Mouse (Mus musculus): ENCODE results near the gene Edem2. TPM values are rescaled to one million over a fixed set of nuclear protein-coding genes. Genes with fewer than 3 reads are reported as not detected.
A peak's percentile ranks its signal among the peaks of the same experiment; 100 is the strongest.

Edem2 gene
- total RNA-seq (2021) = 10 to 100 TPM; 36.9 to 46.2 TPM
- long read RNA-seq, experiment 1, transcript Edem2-201 (11 exons, 2,290 nt) = major isoform, 70 of 89 reads
- long read RNA-seq, experiment 1, partial matches to known transcripts = 10 of 89 reads
- long read RNA-seq, experiment 1, other reads (novel, unspliced or antisense) = 9 of 89 reads
- long read RNA-seq, experiment 2, transcript Edem2-201 (11 exons, 2,290 nt) = major isoform, 229 of 276 reads
- long read RNA-seq, experiment 2, partial matches to known transcripts = 27 of 276 reads
- long read RNA-seq, experiment 2, other reads (novel, unspliced or antisense) = 20 of 276 reads

DNA sequence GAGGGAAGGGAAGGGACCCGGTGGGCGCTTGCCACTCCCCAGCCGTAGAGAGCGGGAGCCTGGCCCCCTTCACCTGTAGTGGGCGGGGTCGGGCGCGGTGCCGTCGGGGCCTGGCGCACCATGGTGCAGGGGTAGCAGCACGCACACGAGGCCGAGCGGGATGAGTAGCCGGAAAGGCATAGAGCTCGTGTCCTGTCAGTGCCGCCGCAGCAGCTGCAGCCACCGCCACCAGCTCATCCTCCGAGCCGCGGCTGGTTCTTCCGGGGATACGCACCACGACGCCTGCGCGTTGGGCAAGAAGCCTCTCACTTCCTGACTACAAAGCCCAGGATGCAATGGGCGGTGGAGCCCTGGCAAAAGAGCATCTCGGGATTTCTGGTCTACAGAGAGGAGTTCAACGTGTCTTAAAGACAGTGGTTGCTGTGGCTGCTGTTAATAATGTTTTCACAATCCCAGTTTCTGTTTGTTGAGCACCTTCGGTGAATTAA lies at the start of gene Edem2:
Edem2 (minus strand) TSS at position 318 of the 488 bp plus-strand sequence.
- DNase-seq (ENCODE audit: low spot score in 2 of 2) = peak; percentile 84 to 87

- DNase-seq (ENCODE audit: low spot score in 2 of 2) = no peak
These were observed 49.8 kb upstream of the Edem2 start for GRCm38 (mm10) chr2:155779066-155779465.

- DNase-seq (ENCODE audit: low spot score in 2 of 2) = no peak
These were observed 48.7 kb upstream of the Edem2 start for GRCm38 (mm10) chr2:155778004-155778403.

DNA sequence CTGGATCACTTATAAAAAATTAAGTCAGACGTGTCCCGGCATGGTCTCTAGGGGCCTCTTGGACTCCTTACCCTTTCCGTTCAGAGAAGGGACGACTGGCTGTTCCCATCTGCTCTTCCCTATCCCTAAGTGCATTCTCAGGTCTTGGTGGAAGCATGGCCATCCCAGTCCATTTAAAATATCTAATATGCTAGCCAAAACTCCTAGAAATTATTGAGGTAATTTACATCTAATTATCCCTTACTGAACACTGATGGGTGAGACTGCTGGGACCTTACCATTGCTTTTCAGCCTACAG lies 48.4 kb upstream of the Edem2 start:
- DNase-seq (ENCODE audit: low spot score in 2 of 2) = no peak

DNA sequence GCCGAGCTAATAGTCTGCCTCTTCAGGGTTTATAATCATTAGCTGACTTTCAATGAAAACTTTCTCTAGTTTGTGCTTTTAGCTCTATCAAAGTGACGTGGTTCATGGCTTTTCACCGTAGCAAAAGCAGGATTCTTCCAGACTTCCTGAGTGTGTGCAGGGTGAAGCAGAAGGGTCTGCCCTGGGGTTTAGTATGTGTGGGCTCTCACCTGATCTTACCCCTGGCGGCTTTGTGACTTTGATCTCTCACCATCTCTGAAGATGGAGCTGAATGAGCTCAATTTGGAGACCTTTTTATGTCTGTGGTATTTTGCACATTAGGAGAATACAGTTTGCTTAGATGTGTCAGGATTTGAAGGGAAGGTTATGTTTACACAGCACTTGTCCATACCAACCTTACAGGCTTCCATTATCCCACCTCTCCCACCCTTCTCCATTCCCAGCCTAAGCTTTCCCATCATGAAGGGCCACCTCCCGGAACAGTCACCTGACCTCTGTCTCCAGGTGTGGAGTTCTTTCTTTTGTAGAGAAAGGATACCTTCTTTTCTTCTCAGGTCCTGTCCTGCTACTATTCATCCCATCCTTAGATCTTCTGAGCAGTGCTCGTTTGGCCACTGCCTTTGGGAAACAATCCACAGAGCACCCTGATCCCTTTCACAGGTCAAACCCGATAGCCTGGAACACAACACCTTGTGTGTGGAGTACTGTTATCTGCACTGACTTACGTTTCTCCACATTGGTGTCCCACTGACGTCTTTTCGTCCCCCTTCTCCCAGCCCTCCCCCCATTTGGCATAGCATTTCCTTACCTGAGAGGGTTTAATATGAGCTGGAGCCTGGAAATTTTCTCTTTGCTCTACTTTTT lies 47.8 kb upstream of the Edem2 start:
- no peak for DNase-seq (ENCODE audit: low spot score in 2 of 2)

GRCm38 (mm10) chr2:155775685-155776263 lies 46.5 kb upstream of the Edem2 start:
- peak; percentile 77 to 79 for DNase-seq (ENCODE audit: low spot score in 2 of 2)

DNA sequence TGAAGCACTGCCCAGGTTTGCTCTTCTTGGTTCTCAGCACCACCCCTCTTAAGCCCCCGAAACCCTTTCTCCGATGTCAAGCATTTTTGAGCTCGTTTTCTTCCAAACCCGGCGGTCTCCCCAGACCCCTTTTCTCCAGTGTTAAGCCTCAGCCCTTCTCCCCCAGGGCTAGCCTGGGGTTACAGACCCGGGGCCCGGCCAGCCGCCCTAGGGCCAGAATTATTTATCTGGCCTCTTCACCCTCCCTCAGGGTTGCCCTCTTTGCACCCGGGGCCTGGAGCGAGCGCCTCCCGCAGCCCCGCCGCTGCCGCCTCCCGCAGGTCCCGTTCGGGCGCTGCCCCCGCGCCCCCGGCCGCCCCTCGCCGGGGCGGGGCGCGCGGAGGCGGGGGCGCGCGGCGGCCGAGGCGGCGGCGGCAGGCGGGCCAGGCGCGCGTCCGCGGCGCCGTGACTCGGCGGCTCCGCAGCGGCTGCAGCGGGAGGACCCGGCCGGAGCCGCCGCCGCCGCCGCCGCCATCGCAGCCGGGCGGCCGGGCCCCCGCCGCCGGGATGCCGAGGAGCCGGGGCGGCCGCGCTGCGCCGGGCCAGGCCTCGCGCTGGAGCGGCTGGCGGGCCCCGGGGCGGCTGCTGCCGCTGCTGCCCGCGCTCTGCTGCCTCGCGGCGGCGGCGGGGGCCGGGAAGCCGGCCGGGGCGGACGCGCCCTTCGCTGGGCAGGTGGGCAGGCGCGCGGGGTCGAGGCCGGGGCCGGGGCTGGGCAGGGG lies 45.8 kb upstream of the Edem2 start, which contains the start of gene Mmp24:
Mmp24 (plus strand) TSS at position 416 of the 758 bp plus-strand sequence.
- no peak for DNase-seq (ENCODE audit: low spot score in 2 of 2)

GRCm38 (mm10) chr2:155774261-155774926 lies 45.1 kb upstream of the Edem2 start:
- no peak for DNase-seq (ENCODE audit: low spot score in 2 of 2)

DNA sequence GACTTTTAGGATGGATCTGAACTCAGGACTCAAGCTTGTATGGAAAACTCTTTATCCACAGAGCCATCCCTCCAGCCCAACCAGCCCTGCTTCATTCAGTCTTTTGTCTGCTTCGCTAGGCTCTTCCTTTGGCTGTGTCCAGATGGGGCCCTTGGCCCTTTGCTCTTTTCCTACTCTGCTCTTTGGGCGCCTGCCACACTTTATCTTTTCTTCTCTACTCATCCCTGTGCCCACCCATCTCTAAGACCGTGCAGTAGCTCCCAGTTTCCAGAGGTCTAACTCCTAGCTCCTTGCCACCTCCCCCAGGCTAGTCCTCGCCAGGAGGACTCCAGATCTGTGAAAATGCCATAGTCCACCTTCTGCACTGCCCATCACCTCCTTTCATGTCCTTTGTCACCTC lies 44.4 kb upstream of the Edem2 start:
- no peak for DNase-seq (ENCODE audit: low spot score in 2 of 2)

DNA sequence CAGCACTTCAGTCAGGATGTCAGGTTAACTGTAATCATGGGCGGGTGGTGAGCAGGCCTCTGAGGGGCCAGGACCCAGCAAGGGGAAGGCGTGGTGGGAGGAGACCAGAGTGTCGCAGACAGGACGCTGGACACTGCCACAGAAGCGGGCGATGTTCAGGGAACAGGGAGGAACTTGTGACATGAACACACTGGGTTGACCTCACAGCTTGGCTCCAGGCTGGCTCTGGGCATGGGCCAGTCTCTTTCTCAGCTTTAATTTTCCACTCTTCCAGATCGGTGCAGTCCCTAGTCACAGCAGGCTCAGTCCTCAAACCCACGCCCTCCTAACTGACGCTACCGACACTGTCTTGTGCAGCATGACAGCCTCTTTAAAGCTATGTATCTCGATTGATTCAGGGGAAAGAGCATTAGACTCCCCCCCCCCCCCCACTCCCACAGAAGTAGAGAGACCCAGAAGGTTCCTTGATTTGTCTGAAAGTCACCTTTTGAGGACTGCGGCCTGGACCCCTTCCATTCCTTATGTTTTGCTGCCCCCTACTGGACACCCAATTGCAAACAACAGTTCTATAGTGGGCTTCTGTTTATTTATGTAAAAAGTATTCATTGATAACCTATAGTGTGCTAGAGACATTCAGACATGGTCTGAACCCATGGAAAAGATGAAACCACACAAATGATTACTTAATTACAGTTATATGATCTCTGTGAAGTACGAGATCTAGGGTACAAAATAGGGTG lies 35.6 kb upstream of the Edem2 start:
- DNase-seq (ENCODE audit: low spot score in 2 of 2) = peak; percentile 74 to 76

GRCm38 (mm10) chr2:155756855-155757566 lies 27.7 kb upstream of the Edem2 start:
- DNase-seq (ENCODE audit: low spot score in 2 of 2) = no peak

DNA sequence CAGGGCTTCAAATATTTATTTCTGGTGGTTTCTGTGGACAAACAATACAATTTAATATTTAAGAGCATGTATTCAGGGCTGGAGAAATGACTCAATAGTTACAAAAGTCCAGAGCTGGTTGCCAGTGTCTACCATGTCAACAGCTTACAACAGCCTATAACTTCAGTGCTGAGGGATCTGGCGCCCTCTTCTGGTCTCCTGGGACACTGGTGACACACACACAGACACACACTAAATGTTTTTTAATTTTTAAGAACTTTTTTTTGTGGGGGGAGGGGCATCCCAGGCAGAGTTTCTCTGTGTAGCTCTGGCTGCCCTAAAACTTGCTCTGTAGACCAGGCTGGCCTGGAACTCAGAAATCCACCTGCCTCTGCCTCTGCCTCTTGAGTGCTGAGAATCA lies 26.5 kb upstream of the Edem2 start:
- peak; percentile 68 to 74 for DNase-seq (ENCODE audit: low spot score in 2 of 2)

DNA sequence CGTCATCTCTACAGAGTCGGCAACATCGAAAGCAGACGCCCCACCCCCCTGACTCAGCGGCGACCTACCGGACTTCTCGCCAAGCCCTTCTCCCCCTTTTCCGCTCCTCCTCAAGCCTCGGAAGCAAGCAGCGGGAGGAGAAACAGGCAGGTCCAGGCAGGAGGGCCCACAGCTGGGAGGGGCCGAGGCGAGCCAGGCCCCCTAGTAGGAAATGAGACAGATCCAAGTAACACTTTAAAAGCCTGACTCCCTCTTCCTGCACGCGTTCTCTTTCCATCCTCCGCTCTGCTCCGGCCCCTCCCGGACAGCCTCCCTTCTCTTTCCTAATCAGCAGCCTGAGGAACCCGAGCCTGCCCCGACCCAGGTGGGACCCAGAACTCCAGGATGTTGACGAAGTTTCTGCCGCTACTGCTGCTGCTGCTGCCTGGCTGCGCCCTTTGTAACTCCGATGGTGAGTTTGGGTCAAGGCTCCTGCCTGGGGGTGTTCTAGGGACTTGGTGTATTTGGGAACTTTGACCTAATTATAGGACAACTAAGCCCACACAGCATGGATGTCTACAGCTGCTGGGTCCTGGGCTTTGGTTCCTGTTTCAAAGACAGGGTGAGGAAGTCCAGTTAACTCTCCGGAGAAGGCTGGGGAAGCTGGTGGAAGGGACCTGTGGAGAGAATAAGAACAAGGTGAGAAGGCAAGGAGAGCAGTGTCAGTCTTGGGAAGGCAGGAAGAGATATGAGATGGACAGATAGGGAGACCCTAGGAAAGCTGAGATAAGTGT lies 21.9 kb upstream of the Edem2 start, which contains the start of gene Procr:
Procr (plus strand) TSS at position 104 of the 773 bp plus-strand sequence.
- peak; percentile 54 to 65 for DNase-seq (ENCODE audit: low spot score in 2 of 2)

DNA sequence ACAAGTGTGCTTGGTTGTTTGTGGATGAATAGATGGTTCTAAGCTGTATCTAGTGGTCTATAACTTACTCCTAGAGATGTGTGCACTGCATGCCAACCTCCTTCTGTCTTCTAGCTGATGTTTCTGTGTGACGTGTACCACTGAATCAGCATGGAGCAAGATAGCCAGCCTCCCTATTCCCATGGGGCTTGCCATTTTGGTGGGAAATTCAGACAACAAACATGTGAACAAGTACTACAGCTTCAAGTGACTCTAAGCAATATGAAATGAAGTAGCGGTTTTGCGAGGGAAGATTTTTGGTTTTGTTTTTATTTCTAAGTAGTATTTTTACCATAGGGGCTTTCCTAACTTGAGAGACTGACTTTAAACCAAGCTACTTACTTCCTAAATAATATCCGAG lies 20.1 kb upstream of the Edem2 start:
- no peak for DNase-seq (ENCODE audit: low spot score in 2 of 2)

GRCm38 (mm10) chr2:155745487-155745886 lies 16.2 kb upstream of the Edem2 start:
- no peak for DNase-seq (ENCODE audit: low spot score in 2 of 2)

- DNase-seq (ENCODE audit: low spot score in 2 of 2) = no peak
These were observed 14.1 kb upstream of the Edem2 start for GRCm38 (mm10) chr2:155743351-155743750.

DNA sequence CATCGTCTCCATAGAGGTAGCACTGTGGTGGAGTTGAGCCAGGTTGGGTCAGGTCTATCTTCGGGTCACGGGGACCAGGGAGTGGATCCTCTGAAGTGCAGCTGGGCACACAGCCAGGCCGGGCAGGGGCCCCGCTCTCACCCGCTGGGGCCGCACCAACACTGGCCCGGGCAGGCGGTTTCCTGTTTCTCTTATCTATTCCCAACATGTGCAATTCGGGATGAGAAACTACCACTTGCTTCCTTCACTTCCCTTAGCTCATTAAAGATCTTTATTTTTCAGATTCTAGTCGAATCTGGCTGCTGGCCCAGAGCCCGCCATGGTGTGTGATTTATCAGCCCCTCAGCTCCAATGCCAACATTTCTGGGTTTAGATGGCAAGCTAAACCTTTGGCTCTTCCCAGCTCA lies 13.7 kb upstream of the Edem2 start:
- peak; percentile 55 to 57 for DNase-seq (ENCODE audit: low spot score in 2 of 2)

DNA sequence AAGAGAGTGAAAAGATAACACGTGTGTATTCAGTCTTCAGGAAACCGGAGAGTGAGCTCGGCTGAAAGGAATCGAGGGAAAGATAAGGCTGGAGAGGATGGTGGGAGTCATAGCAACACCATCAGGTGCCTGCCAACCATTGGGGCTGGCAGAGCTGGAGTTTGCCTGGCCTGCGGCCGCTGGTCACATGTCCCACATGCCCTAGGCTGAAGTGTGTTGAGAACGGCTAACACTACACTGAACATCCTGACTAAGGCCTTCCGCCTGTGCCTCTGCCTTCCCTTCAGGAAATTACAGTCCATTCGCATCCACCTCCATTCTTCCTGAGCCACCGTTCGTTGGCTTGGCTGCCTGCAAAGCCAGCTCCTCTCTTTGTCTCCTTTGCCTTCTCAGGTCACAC lies 12.9 kb upstream of the Edem2 start:
- no peak for DNase-seq (ENCODE audit: low spot score in 2 of 2)

Measured in adrenal gland, adult 18-20 months (tissue).